Mouse (Mus musculus) neural tube, embryonic 11.5 days (tissue): ENCODE measurements around the gene Dock1. TPM values are rescaled to one million over a fixed set of nuclear protein-coding genes. Genes with fewer than 3 reads are reported as not detected.

ENCODE experiments used
- ATAC-seq: fragments of 200-750 bp; cut with Nextera tagmentation; 2 replicates; pipeline ENCODE4 v1.8.0; 2017; ENCODE audit warnings: moderate number of reproducible peaks, mild to moderate bottlenecking, moderate TSS enrichment, moderate library complexity; ENCODE audit not compliant: insufficient read depth, low FRiP score, low TSS enrichment
- DNase-seq: peaks from one replicate; pipeline ENCODE4 v3.0.0-alpha.2; 2015; ENCODE audit warnings: low spot score
- H3K27ac ChIP-seq: fragments of 300-500 bp; sonication (generic); 2 replicates; pipeline ENCODE4 v1.5.1; 2014; ENCODE audit warnings: low read depth, mild to moderate bottlenecking, low read length
- H3K27me3 ChIP-seq: fragments of 300-500 bp; sonication (generic); 2 replicates; pipeline ENCODE4 v1.6.1; 2014; ENCODE audit warnings: mild to moderate bottlenecking, low read length, mixed read lengths; ENCODE audit not compliant: control insufficient read depth, insufficient read depth
- H3K36me3 ChIP-seq: fragments of 300-500 bp; sonication (generic); 2 replicates; pipeline ENCODE4 v1.6.1; 2014; ENCODE audit warnings: mild to moderate bottlenecking, low read length, moderate library complexity, mixed read lengths; ENCODE audit not compliant: control insufficient read depth, insufficient read depth
- H3K4me1 ChIP-seq: fragments of 300-500 bp; sonication (generic); 2 replicates; pipeline ENCODE4 v1.6.1; 2014; ENCODE audit warnings: low read length, mixed read lengths; ENCODE audit not compliant: control insufficient read depth, insufficient read depth
- H3K4me2 ChIP-seq: fragments of 300-500 bp; sonication (generic); 2 replicates; pipeline ENCODE4 v1.6.1; 2014; ENCODE audit warnings: low read depth, mild to moderate bottlenecking, moderate library complexity
- H3K4me3 ChIP-seq: fragments of 300-500 bp; sonication (generic); 2 replicates; pipeline ENCODE4 v1.5.1; 2014; ENCODE audit warnings: low read depth, low read length
- H3K9ac ChIP-seq: fragments of 300-500 bp; sonication (generic); 2 replicates; pipeline ENCODE4 v1.6.1; 2014; ENCODE audit warnings: mild to moderate bottlenecking, low read length
- H3K9me3 ChIP-seq: fragments of 300-500 bp; sonication (generic); 2 replicates; pipeline ENCODE4 v1.6.1; 2016; ENCODE audit warnings: low read length; ENCODE audit not compliant: control insufficient read depth
- WGBS: fragments of 180-500 bp; shearing (Covaris S2); extraction: QIAGEN DNeasy Blood & Tissue Kit; methylation state at CpG from one replicate; pipeline ENCODE4 v1.1.7; 2014; 5-methylcytosine and 5-hydroxymethylcytosine counted together
- polyA plus RNA-seq: library from polyadenylated mRNA; unstranded; fragments of >200 nt; fragmentation: Nextera tagmentation; extraction: Ambion mirVana; gene quantifications from 2 replicates; pipeline ENCODE4 v1.2.1, GENCODE M21; 2014

Gene Dock1
- polyA plus RNA-seq, 1 experiment from 2014 or later: 26.3 TPM

- DNase-seq (peak; percentile 60), ATAC-seq (0 out of 2 replicates have a peak, but pooled peaks have one; percentile 13)
- H3K27ac ChIP-seq: peak overlapping the region; percentile 69
- peak overlapping the region; percentile 75 for H3K4me2 ChIP-seq
- 1% methylated on average over 28 of the region's 28 CpGs for WGBS
- H3K27me3 ChIP-seq: no peaks in the 10 kb centered on the region
- peak overlapping the region; percentile 63 for H3K4me3 ChIP-seq
- no peaks in the 10 kb centered on the region for H3K36me3 ChIP-seq
- H3K4me1 ChIP-seq: peaks cover 2% of the 10 kb centered on the region; the same call in 1 of the 2 replicates
- peak overlapping the region; percentile 83 for H3K9ac ChIP-seq
- H3K9me3 ChIP-seq: no peaks in the 10 kb centered on the region
These were observed 578 bp downstream of the Dock1 start for GRCm38 (mm10) chr7:134671003-134671461.

GRCm38 (mm10) chr7:134671467-134671901 is 1.0 kb downstream of the Dock1 start:
- no peaks in the 10 kb centered on the region for H3K9me3 ChIP-seq
- no peaks in the 10 kb centered on the region for H3K27me3 ChIP-seq
- H3K4me2 ChIP-seq: peak overlapping the region; percentile 75
- H3K9ac ChIP-seq: peak overlapping the region; percentile 83
- peaks cover 2% of the 10 kb centered on the region; the same call in 1 of the 2 replicates for H3K4me1 ChIP-seq
- ATAC-seq (no peak), DNase-seq (peak; percentile 21)
- no peak overlapping the region for H3K27ac ChIP-seq
- H3K4me3 ChIP-seq: peak overlapping the region; percentile 63
- 33% methylated on average over 7 of the region's 7 CpGs for WGBS
- H3K36me3 ChIP-seq: no peaks in the 10 kb centered on the region

GRCm38 (mm10) chr7:134673135-134673534 is 2.7 kb downstream of the Dock1 start:
- H3K36me3 ChIP-seq: no peaks in the 10 kb centered on the region
- H3K4me3 ChIP-seq: no peak overlapping the region
- H3K9ac ChIP-seq: no peak overlapping the region
- no peak overlapping the region for H3K27ac ChIP-seq
- peaks cover 2% of the 10 kb centered on the region; the same call in 1 of the 2 replicates for H3K4me1 ChIP-seq
- H3K27me3 ChIP-seq: no peaks in the 10 kb centered on the region
- no peak for DNase-seq
- WGBS: 83% methylated on average over 5 of the region's 5 CpGs
- ATAC-seq: no peak
- no peak overlapping the region for H3K4me2 ChIP-seq
- H3K9me3 ChIP-seq: no peaks in the 10 kb centered on the region

DNA sequence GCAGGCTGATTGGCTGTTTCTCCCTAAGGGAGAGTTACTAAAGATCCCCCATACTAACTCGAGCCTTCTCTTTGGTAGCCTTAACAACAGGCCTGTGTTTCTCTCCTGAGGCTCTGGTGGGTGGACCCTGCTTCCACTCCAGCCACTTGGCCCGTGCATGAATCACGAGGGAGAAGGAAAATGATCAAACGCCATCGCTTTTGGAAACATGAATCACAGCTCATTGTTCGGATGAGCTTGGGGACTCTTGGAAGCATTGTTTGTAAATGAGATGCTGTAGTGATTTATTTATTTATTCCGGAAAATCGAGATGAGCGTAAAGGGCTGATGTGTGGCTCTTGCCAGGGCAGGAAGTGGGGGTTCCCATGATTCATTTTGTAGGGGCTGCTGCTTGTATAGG is 3.5 kb downstream of the Dock1 start:
- H3K9ac ChIP-seq: no peak overlapping the region
- no peak overlapping the region for H3K27ac ChIP-seq
- H3K27me3 ChIP-seq: no peaks in the 10 kb centered on the region
- H3K36me3 ChIP-seq: no peaks in the 10 kb centered on the region
- no peak for DNase-seq
- ATAC-seq: no peak
- no peaks in the 10 kb centered on the region for H3K9me3 ChIP-seq
- H3K4me2 ChIP-seq: no peak overlapping the region
- no peak overlapping the region for H3K4me3 ChIP-seq
- H3K4me1 ChIP-seq: peaks cover 2% of the 10 kb centered on the region; the same call in 1 of the 2 replicates
- 77% methylated on average over 9 of the region's 9 CpGs for WGBS

GRCm38 (mm10) chr7:134677852-134678251 is 7.4 kb downstream of the Dock1 start:
- Histone ChIP-seq H3K4me2 (no peak overlapping the region), H3K4me1 (no peaks in the 10 kb centered on the region), H3K9ac (no peak overlapping the region), H3K4me3 (no peak overlapping the region), H3K9me3 (no peaks in the 10 kb centered on the region), H3K36me3 (no peaks in the 10 kb centered on the region), H3K27ac (no peak overlapping the region), H3K27me3 (no peaks in the 10 kb centered on the region)
- WGBS: 71% methylated on average over 4 of the region's 4 CpGs
- ATAC-seq (no peak), DNase-seq (no peak)

DNA sequence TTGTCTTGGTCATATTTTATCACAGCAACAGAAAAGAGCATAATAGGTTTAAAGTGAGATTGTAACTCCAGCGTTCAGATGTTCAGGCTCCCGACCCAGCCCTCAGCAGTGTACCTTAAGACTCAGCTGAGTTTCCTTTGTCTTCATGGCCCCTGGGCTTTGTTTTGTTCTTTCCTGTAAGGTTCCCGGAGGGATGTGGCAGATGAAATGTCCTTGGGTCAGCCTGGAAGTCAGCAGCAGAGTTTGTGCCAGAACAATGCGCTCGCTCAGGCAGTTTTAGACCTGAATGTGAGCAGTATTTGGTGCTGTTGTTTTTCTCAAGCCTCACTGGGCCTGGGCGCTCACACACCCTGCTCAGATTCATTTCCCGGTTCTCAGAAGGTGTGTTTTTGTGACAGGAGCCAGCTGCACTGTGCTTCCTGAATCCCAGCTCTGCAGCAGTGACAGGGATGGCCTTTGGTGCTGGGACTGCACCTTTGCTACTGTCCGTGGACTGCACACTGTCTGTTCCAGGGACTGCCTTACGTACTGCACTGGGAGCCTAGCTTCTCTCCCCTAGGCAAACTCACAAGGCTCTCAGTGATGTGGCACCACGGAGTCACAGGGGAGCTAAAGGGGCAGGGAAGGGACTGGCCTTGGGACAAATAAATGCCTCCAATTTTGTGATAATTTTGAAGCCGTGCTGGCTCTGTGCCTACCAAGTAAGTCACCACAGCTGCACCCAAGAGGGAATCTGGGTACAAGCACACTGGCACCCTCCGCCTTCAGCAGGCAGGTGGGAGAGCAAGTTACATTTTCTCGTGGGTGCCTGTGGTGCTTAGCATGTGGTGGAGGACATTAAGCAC is 9.1 kb downstream of the Dock1 start:
- Histone ChIP-seq H3K9me3 (no peaks in the 10 kb centered on the region), H3K27ac (no peak overlapping the region), H3K9ac (no peak overlapping the region), H3K36me3 (no peaks in the 10 kb centered on the region), H3K4me2 (no peak overlapping the region), H3K4me1 (no peaks in the 10 kb centered on the region), H3K4me3 (no peak overlapping the region), H3K27me3 (no peaks in the 10 kb centered on the region)
- DNase-seq (peak; percentile 28), ATAC-seq (no peak)
- 60% methylated on average over 13 of the region's 13 CpGs for WGBS

- Histone ChIP-seq H3K27ac (no peak overlapping the region), H3K4me3 (no peak overlapping the region), H3K9ac (no peak overlapping the region), H3K4me2 (no peak overlapping the region), H3K9me3 (no peaks in the 10 kb centered on the region), H3K36me3 (no peaks in the 10 kb centered on the region), H3K27me3 (no peaks in the 10 kb centered on the region), H3K4me1 (no peaks in the 10 kb centered on the region)
- no peak for DNase-seq
- ATAC-seq: no peak
- 81% methylated on average over 2 of the region's 2 CpGs for WGBS
These were observed 9.7 kb downstream of the Dock1 start for GRCm38 (mm10) chr7:134680161-134680560.

DNA sequence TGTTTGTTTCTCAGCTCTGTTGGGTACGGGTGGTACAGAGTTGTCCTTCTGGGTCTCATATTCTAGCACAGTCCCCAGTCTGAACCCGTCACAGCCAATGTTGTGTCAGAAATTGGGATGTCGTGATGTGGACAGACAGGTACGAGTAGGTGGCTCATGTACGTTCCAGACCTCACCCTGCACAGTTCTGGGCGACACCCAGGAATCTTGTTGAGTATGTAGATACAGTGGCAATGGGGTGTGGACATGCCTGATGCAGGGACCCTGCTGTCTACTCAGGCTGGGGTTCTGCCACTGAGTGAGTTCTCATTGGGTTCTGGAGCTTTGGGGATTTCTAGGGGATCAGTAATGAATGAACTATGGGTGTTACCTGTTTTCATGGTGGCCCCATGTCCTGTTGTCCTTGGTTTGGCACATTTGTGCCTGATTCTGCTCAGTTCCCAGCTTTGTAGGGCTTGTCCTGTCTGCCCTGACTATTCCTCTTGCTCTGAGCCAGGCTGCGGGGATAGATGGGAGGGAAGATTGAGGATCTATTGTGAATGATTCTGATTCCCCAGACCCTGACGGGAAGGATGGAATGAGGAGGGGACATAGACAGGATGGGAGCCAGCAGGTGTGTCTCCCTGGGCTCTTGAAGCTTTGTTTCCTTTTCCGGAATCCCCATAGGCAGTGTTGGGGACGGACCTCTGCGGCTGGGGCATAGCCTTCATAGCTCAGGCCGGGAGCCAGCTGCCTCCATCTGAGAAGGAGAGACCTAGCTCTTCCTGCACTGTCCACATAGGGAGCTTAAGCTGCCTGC is 11.5 kb downstream of the Dock1 start:
- Histone ChIP-seq H3K27me3 (no peaks in the 10 kb centered on the region), H3K4me3 (no peak overlapping the region), H3K9ac (no peak overlapping the region), H3K9me3 (no peaks in the 10 kb centered on the region), H3K27ac (no peak overlapping the region), H3K4me2 (no peak overlapping the region), H3K4me1 (no peaks in the 10 kb centered on the region), H3K36me3 (no peaks in the 10 kb centered on the region)
- no peak for DNase-seq
- ATAC-seq: no peak
- 88% methylated on average over 12 of the region's 12 CpGs for WGBS
